Mouse (Mus musculus) forebrain, embryonic 14.5 days (tissue): ENCODE results near the gene Sele. TPM values are rescaled to one million over a fixed set of nuclear protein-coding genes. Genes with fewer than 3 reads are reported as not detected.

Source experiments
- ATAC-seq: fragments of 200-750 bp; cut with Nextera tagmentation; 2 replicates; pipeline ENCODE4 v1.8.0; 2017; ENCODE audit warnings: mild to moderate bottlenecking, moderate library complexity
- DNase-seq: peaks from one replicate; pipeline ENCODE4 v3.0.0-alpha.2; 2015; ENCODE audit warnings: low spot score
- H3K27ac ChIP-seq: fragments of 300-500 bp; sonication (generic); 2 replicates; pipeline ENCODE4 v1.5.1; 2014; ENCODE audit warnings: low read depth, mild to moderate bottlenecking, control low read depth, low read length, moderate library complexity
- H3K27me3 ChIP-seq: fragments of 300-500 bp; sonication (generic); replicated peaks from 2 replicates; pipeline ENCODE4 v1.6.1; 2014; ENCODE audit warnings: low read length, control low read depth, mixed read lengths; ENCODE audit not compliant: control insufficient read depth, insufficient read depth
- H3K36me3 ChIP-seq: fragments of 300-500 bp; sonication (generic); 2 replicates; pipeline ENCODE4 v1.6.1; 2014; ENCODE audit warnings: low read length, control low read depth; ENCODE audit not compliant: control insufficient read depth, insufficient read depth
- H3K4me1 ChIP-seq: fragments of 300-500 bp; sonication (generic); 2 replicates; pipeline ENCODE4 v1.6.1; 2014; ENCODE audit warnings: antibody characterized with exemption, low read length, control low read depth; ENCODE audit not compliant: control insufficient read depth, insufficient read depth
- H3K4me2 ChIP-seq: fragments of 300-500 bp; sonication (generic); 2 replicates; pipeline ENCODE4 v1.6.1; 2014; ENCODE audit warnings: mild to moderate bottlenecking, control low read depth, low read length
- H3K4me3 ChIP-seq: fragments of 300-500 bp; sonication (generic); 2 replicates; pipeline ENCODE4 v1.5.1; 2014; ENCODE audit warnings: low read depth, low read length, control low read depth
- H3K9ac ChIP-seq: fragments of 300-500 bp; sonication (generic); 2 replicates; pipeline ENCODE4 v1.6.1; 2014; ENCODE audit warnings: mild to moderate bottlenecking, low read length, control low read depth, moderate library complexity
- H3K9me3 ChIP-seq: fragments of 300-500 bp; sonication (generic); replicated peaks from 2 replicates; pipeline ENCODE4 v1.6.1; 2016; ENCODE audit warnings: low read length, control low read depth, mixed read lengths; ENCODE audit not compliant: control insufficient read depth
- WGBS: fragments of 180-500 bp; shearing (Covaris S2); extraction: QIAGEN DNeasy Blood & Tissue Kit; methylation state at CpG from one replicate; pipeline ENCODE4 v1.1.7; 2014; 5-methylcytosine and 5-hydroxymethylcytosine counted together
- polyA plus RNA-seq: library from polyadenylated mRNA; unstranded; fragments of >200 nt; fragmentation: Nextera tagmentation; extraction: Ambion mirVana; gene quantifications from 2 replicates; pipeline ENCODE4 v1.2.1, GENCODE M21; 2014

Gene Sele
- polyA plus RNA-seq, 1 experiment from 2014 or later = not detected

DNA sequence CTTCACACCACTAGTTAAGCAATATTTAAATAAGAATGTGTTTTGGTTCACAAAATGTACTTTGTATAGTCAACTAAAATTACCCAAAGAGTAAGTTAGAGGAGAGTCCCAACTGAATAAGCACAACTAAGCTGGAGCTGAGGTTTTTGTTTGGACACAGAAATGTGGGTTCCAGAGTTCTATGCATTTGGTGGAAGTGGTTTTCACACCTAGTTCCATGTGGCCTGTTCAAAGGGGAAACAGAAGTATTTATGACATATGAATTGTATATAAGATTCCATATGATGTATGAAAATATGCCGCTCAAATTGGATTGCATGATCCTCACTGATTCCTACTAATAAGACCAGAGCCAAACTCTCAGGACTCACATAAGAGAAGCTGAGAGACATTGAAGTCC is 27.4 kb downstream of the Sele start:
- H3K4me3 ChIP-seq = no peak overlapping the region
- WGBS = 100% methylated on average over 1 of the region's 1 CpGs
- no peaks in the 10 kb centered on the region for H3K36me3 ChIP-seq
- H3K9ac ChIP-seq = no peak overlapping the region
- no peaks in the 10 kb centered on the region for H3K27me3 ChIP-seq
- no peak overlapping the region for H3K27ac ChIP-seq
- H3K4me2 ChIP-seq = no peak overlapping the region
- no peaks in the 10 kb centered on the region for H3K9me3 ChIP-seq
- ATAC-seq (no peak), DNase-seq (no peak)
- H3K4me1 ChIP-seq = no peaks in the 10 kb centered on the region

DNA sequence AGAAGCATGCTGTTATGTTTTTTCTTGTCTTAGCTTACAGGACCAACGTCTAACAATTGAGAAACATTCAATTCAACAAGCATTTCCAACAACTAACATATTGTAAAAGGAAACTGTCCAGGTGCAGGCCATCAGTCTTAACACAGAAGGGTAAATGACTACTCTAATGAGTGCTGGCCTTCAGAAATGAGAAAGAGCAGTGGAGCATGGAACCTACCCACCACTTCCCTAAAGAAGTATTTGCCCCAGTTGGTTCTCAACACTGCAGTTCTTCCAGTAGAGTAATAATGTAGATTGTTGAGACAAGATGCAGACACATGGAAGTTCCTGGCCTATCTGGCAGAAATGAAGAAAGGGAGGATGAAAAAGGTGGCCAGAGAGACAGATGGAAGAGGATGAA is 28.4 kb downstream of the Sele start:
- no peak overlapping the region for H3K27ac ChIP-seq
- no peaks in the 10 kb centered on the region for H3K4me1 ChIP-seq
- no peak overlapping the region for H3K4me2 ChIP-seq
- no peak overlapping the region for H3K9ac ChIP-seq
- no peaks in the 10 kb centered on the region for H3K36me3 ChIP-seq
- 63% methylated on average over 1 of the region's 1 CpGs for WGBS
- ATAC-seq = no peak
- no peak overlapping the region for H3K4me3 ChIP-seq
- DNase-seq = no peak
- H3K27me3 ChIP-seq = no peaks in the 10 kb centered on the region
- H3K9me3 ChIP-seq = no peaks in the 10 kb centered on the region

DNA sequence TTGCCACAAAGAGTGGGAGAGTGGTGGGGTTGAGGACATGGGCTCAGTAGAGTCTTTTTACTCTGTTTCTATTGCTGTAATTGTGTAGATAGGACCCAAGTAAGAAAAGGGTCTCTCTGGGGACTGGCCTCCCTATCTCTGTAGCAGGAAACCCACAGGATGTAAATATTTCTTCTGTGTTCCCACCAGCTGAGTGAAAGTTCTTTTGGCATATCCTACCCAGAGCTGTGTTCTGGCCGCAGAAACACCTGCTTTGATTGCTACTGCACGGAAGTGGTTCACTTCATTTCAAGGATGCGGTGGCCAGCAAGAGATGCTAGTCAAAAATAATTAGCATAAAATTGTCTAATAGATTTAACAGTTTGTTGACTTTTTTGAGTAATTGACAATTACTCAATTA is 29.0 kb downstream of the Sele start:
- Histone ChIP-seq H3K4me3 (no peak overlapping the region), H3K27me3 (no peaks in the 10 kb centered on the region), H3K36me3 (no peaks in the 10 kb centered on the region), H3K4me2 (no peak overlapping the region), H3K27ac (no peak overlapping the region), H3K9ac (no peak overlapping the region), H3K4me1 (no peaks in the 10 kb centered on the region), H3K9me3 (no peaks in the 10 kb centered on the region)
- 93% methylated on average over 3 of the region's 3 CpGs for WGBS
- no peak for DNase-seq
- ATAC-seq = no peak

DNA sequence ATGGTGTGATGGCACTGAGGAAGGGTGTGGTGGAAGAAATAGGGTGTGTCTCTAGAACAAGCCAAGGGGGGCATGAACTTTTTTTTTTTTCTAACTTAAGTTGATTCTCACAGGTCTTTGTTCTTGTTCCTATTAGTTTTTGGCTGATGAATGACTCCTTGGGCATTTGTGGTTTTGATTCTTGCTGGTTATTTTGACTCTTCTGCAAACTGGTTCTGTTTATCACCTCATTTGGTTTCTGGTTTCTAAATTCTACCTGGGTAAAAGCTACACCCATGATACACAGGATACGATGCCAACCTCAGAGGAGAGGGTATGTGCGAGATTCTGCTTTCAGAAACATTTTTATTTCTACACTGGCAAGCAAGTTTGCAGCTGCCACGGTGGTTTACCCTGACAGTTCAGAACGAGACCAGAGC is 30.3 kb downstream of the Sele start:
- ATAC-seq (no peak), DNase-seq (no peak)
- H3K27ac ChIP-seq = no peak overlapping the region
- no peak overlapping the region for H3K9ac ChIP-seq
- H3K36me3 ChIP-seq = no peaks in the 10 kb centered on the region
- no peaks in the 10 kb centered on the region for H3K4me1 ChIP-seq
- 94% methylated on average over 4 of the region's 4 CpGs for WGBS
- no peaks in the 10 kb centered on the region for H3K27me3 ChIP-seq
- no peaks in the 10 kb centered on the region for H3K9me3 ChIP-seq
- H3K4me2 ChIP-seq = no peak overlapping the region
- no peak overlapping the region for H3K4me3 ChIP-seq

DNA sequence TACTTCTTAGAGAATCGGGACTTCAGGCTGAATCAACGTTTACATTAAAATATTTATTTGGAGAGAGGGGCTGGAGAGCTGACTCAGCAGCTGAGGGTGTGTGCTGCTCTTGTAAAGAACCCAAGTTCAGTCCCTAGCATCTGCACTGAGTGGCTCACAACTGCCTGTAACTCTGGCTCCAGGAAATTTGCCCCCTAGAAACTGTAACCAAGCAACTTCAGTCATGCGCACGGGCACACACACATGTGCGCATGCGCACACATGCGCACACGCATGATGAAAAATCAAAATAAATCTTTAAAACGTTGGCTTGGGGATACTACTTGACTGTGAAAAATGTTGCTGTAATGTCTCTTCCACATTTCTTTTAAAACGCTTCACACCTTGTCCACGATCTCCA is 31.1 kb downstream of the Sele start:
- Histone ChIP-seq H3K27me3 (no peaks in the 10 kb centered on the region), H3K4me2 (no peak overlapping the region), H3K27ac (no peak overlapping the region), H3K9ac (no peak overlapping the region), H3K36me3 (no peaks in the 10 kb centered on the region), H3K9me3 (no peaks in the 10 kb centered on the region), H3K4me1 (no peaks in the 10 kb centered on the region), H3K4me3 (no peak overlapping the region)
- ATAC-seq = no peak
- no peak for DNase-seq
- 89% methylated on average over 11 of the region's 11 CpGs for WGBS

DNA sequence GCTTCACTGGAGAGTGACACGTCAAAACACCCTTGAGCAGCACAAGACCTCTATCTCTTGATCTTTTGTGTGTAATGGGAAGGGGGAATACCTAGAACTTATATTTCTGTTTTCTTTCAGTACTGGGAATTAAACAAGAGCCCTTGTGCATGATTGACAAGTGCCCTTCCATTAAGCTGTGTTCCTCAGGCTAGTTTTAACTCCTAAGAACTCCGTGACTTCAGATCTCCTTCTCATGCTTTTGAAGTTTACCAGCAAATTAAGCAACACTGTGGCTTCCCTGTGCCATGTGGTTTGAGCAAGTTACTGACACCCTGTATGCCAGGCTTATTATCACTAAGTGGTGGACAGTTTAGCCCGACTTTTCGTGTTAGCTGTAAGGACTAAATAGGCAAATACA is 35.0 kb downstream of the Sele start:
- H3K9ac ChIP-seq = no peak overlapping the region
- no peak overlapping the region for H3K27ac ChIP-seq
- H3K27me3 ChIP-seq = no peaks in the 10 kb centered on the region
- H3K4me2 ChIP-seq = no peak overlapping the region
- H3K4me1 ChIP-seq = no peaks in the 10 kb centered on the region
- DNase-seq = no peak
- H3K36me3 ChIP-seq = no peaks in the 10 kb centered on the region
- WGBS = 90% methylated on average over 4 of the region's 4 CpGs
- no peaks in the 10 kb centered on the region for H3K9me3 ChIP-seq
- ATAC-seq = no peak
- no peak overlapping the region for H3K4me3 ChIP-seq

DNA sequence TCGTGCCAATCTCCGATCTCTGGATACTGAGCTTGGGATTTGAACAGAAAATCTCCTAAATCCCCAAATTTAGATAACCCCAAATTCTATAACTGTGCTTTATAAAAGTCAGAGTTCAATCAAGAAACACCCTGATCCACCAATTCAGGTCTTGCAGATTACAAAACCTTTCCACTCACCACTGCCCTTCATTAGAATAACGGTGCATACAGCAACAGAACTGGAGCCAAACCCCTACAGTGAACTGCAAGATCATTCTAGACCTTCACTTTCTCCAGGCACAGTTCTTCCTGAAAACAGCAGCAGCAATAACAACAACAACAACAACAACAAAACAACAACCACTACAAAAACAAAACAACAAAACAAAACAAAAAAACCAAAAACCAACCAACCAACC is 38.8 kb downstream of the Sele start:
- 86% methylated on average over 3 of the region's 3 CpGs for WGBS
- Histone ChIP-seq H3K4me1 (no peaks in the 10 kb centered on the region), H3K9ac (no peak overlapping the region), H3K9me3 (no peaks in the 10 kb centered on the region), H3K36me3 (no peaks in the 10 kb centered on the region), H3K4me3 (no peak overlapping the region), H3K27me3 (no peaks in the 10 kb centered on the region), H3K27ac (no peak overlapping the region), H3K4me2 (no peak overlapping the region)
- DNase-seq (no peak), ATAC-seq (no peak)

DNA sequence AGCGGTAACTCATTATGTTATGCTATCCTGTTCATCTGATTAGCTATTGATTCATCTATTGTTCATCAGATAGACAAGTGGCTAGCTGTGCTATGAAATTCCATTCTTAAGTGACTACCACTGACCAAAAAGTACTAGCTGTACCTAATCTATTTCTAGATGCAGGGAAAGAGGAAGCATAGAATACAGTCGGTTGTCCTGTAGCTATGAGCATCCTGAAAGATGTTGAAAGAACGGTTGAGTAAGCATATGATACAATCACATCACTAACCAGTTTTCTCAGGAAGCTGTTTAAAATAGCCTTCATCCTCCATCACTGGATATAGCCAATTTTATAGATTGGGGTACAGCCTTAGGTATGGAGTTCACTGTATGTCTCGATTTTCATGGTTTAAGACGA is 39.8 kb downstream of the Sele start:
- no peak for DNase-seq
- Histone ChIP-seq H3K27ac (no peak overlapping the region), H3K27me3 (no peaks in the 10 kb centered on the region), H3K36me3 (no peaks in the 10 kb centered on the region), H3K9me3 (no peaks in the 10 kb centered on the region), H3K9ac (no peak overlapping the region), H3K4me2 (no peak overlapping the region), H3K4me3 (no peak overlapping the region), H3K4me1 (no peaks in the 10 kb centered on the region)
- 90% methylated on average over 5 of the region's 5 CpGs for WGBS
- no peak for ATAC-seq

DNA sequence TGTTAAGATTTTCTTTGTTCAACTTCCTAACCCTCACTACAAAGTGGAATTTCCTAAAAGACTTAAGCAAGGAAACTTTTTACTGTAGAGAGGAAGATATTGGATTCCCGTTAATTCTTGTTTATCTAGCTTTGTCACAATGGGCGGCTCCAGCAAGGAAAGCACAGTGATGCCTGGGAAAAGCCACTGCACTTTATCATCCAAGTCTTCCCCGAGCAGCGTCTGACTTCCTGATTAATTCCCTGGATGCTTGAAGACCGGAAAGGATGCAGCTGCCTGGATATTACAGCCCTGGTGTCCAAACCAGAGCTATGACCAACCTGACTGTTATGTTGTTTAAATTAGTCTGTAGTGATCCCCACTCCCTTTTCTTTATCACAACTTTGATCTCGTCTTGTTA is 48.7 kb downstream of the Sele start:
- no peak overlapping the region for H3K9ac ChIP-seq
- H3K9me3 ChIP-seq = no peaks in the 10 kb centered on the region
- H3K27ac ChIP-seq = no peak overlapping the region
- DNase-seq (no peak), ATAC-seq (no peak)
- no peaks in the 10 kb centered on the region for H3K27me3 ChIP-seq
- H3K4me2 ChIP-seq = no peak overlapping the region
- H3K4me3 ChIP-seq = no peak overlapping the region
- no peaks in the 10 kb centered on the region for H3K36me3 ChIP-seq
- WGBS = 81% methylated on average over 6 of the region's 6 CpGs
- no peaks in the 10 kb centered on the region for H3K4me1 ChIP-seq

DNA sequence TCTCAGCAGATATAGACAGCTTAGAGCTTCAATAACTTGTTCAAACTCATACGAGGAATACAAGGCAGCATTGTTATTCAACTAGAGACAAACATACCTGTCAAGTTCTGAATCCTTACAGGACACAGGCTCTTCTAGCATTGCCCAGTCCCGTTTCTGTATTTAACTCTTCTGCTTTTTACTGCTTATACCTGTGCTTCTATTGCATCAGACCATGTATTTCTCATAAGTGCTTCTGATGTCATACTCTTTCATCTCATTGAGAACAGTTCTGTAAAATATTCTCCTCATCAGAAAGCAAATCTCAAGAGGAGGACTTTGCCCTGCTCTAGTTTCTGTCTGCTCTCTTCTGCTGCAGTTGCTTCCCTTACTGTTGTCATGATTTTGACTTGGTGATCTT is 49.9 kb downstream of the Sele start:
- no peaks in the 10 kb centered on the region for H3K4me1 ChIP-seq
- no peak for DNase-seq
- WGBS = 90% methylated on average over 2 of the region's 2 CpGs
- no peak for ATAC-seq
- no peak overlapping the region for H3K4me2 ChIP-seq
- no peaks in the 10 kb centered on the region for H3K27me3 ChIP-seq
- no peak overlapping the region for H3K9ac ChIP-seq
- H3K4me3 ChIP-seq = no peak overlapping the region
- H3K27ac ChIP-seq = no peak overlapping the region
- H3K36me3 ChIP-seq = no peaks in the 10 kb centered on the region
- no peaks in the 10 kb centered on the region for H3K9me3 ChIP-seq
